Mouse (Mus musculus): ENCODE data around the gene Olfr397. TPM values are rescaled to one million over a fixed set of nuclear protein-coding genes. Genes with fewer than 3 reads are reported as not detected.

Gene Olfr397
- not detected in 2 replicates for polyA plus RNA-seq (2015; fragmentation: Nextera tagmentation; extraction: Ambion mirVana)

GRCm38 (mm10) chr11:73960517-73960916 lies at the start of gene Olfr397:
Gene Olfr397 (plus strand): TSS chr11:73960817.
- no peaks in the 10 kb centered on the region for H3K9me3 ChIP-seq (ENCODE audit: control insufficient read depth)
- H3K4me2 ChIP-seq (replicated peaks; ENCODE audit: low read depth) = no peak within 1 kb of the TSS
- WGBS = 68% methylated on average over 1 of the region's 1 CpGs
- TF ChIP-seq CTCF (IDR thresholded peaks at IDR 0.05; ENCODE audit: low read depth) = no peak
- no peak for ATAC-seq
- no peak within 1 kb of the TSS for H3K9ac ChIP-seq (ENCODE audit: low read depth, low read length)
- no peaks in the 10 kb centered on the region for H3K36me3 ChIP-seq (ENCODE audit: control insufficient read depth, insufficient read depth)
- no peak within 1 kb of the TSS for H3K4me3 ChIP-seq (ENCODE audit: low read depth, low read length)
- H3K27ac ChIP-seq (ENCODE audit: low read depth, low read length) = no peak within 1 kb of the TSS
- no peaks in the 10 kb centered on the region for H3K4me1 ChIP-seq (replicated peaks; ENCODE audit: control insufficient read depth, insufficient read depth, low read length)
- no peaks in the 10 kb centered on the region for H3K27me3 ChIP-seq (replicated peaks; ENCODE audit: control insufficient read depth, insufficient read depth, low read length)

GRCm38 (mm10) chr11:73936377-73936776 lies 24.2 kb upstream of the Olfr397 start, which contains the start of gene Olfr23:
Gene Olfr23 (plus strand): TSS chr11:73936677.
- Histone ChIP-seq H3K4me1 (replicated peaks; ENCODE audit: control insufficient read depth, insufficient read depth, low read length) (no peaks in the 10 kb centered on the region), H3K4me2 (replicated peaks; ENCODE audit: low read depth) (no peak within 1 kb of the TSS), H3K9ac (ENCODE audit: low read depth, low read length) (no peak within 1 kb of the TSS), H3K27me3 (replicated peaks; ENCODE audit: control insufficient read depth, insufficient read depth, low read length) (no peaks in the 10 kb centered on the region), H3K9me3 (ENCODE audit: control insufficient read depth) (no peaks in the 10 kb centered on the region), H3K27ac (ENCODE audit: low read depth, low read length) (no peak within 1 kb of the TSS), H3K36me3 (ENCODE audit: control insufficient read depth, insufficient read depth) (no peaks in the 10 kb centered on the region), H3K4me3 (ENCODE audit: low read depth, low read length) (no peak within 1 kb of the TSS)
- no peak for TF ChIP-seq CTCF (IDR thresholded peaks at IDR 0.05; ENCODE audit: low read depth)
- no peak for ATAC-seq

- ATAC-seq = no peak
- H3K4me3 ChIP-seq (ENCODE audit: low read depth, low read length) = no peak within 1 kb of the TSS
- no peaks in the 10 kb centered on the region for H3K9me3 ChIP-seq (ENCODE audit: control insufficient read depth)
- TF ChIP-seq CTCF (IDR thresholded peaks at IDR 0.05; ENCODE audit: low read depth) = no peak
- no peaks in the 10 kb centered on the region for H3K27me3 ChIP-seq (replicated peaks; ENCODE audit: control insufficient read depth, insufficient read depth, low read length)
- no peak within 1 kb of the TSS for H3K27ac ChIP-seq (ENCODE audit: low read depth, low read length)
- no peak within 1 kb of the TSS for H3K9ac ChIP-seq (ENCODE audit: low read depth, low read length)
- H3K4me1 ChIP-seq (replicated peaks; ENCODE audit: control insufficient read depth, insufficient read depth, low read length) = no peaks in the 10 kb centered on the region
- H3K4me2 ChIP-seq (replicated peaks; ENCODE audit: low read depth) = no peak within 1 kb of the TSS
- H3K36me3 ChIP-seq (ENCODE audit: control insufficient read depth, insufficient read depth) = no peaks in the 10 kb centered on the region
These were observed 29.7 kb downstream of the Olfr397 start, which contains the start of gene Olfr398 for GRCm38 (mm10) chr11:73990307-73990706. Gene Olfr398 (minus strand): TSS chr11:73990407.

- H3K9me3 ChIP-seq (ENCODE audit: control insufficient read depth) = no peaks in the 10 kb centered on the region
- H3K4me2 ChIP-seq (replicated peaks; ENCODE audit: low read depth) = no peak overlapping the region
- H3K36me3 ChIP-seq (ENCODE audit: control insufficient read depth, insufficient read depth) = no peaks in the 10 kb centered on the region
- no peak overlapping the region for H3K27ac ChIP-seq (ENCODE audit: low read depth, low read length)
- no peak for TF ChIP-seq CTCF (IDR thresholded peaks at IDR 0.05; ENCODE audit: low read depth)
- no peaks in the 10 kb centered on the region for H3K4me1 ChIP-seq (replicated peaks; ENCODE audit: control insufficient read depth, insufficient read depth, low read length)
- H3K4me3 ChIP-seq (ENCODE audit: low read depth, low read length) = no peak overlapping the region
- no peak overlapping the region for H3K9ac ChIP-seq (ENCODE audit: low read depth, low read length)
- ATAC-seq = no peak
- no peaks in the 10 kb centered on the region for H3K27me3 ChIP-seq (replicated peaks; ENCODE audit: control insufficient read depth, insufficient read depth, low read length)
These were observed 32.5 kb downstream of the Olfr397 start for GRCm38 (mm10) chr11:73993115-73993514.

Other genes starting within 250 kb of the Olfr397 start
- gene Olfr389, start 180.1 kb upstream of the Olfr397 start, polyA plus RNA-seq (2015; fragmentation: Nextera tagmentation; extraction: Ambion mirVana) = not detected in 2 replicates
- not detected in 2 replicates for gene Olfr390, start 177.9 kb upstream of the Olfr397 start, polyA plus RNA-seq (2015; fragmentation: Nextera tagmentation; extraction: Ambion mirVana)
- gene Olfr391-ps, start 157.8 kb upstream of the Olfr397 start, polyA plus RNA-seq (2015; fragmentation: Nextera tagmentation; extraction: Ambion mirVana) = not detected in 2 replicates
- gene Olfr392, start 143.8 kb upstream of the Olfr397 start, polyA plus RNA-seq (2015; fragmentation: Nextera tagmentation; extraction: Ambion mirVana) = not detected in 2 replicates
- gene Olfr393, start 109.4 kb upstream of the Olfr397 start, polyA plus RNA-seq (2015; fragmentation: Nextera tagmentation; extraction: Ambion mirVana) = not detected in 2 replicates
- gene Olfr394, start 70.0 kb upstream of the Olfr397 start, polyA plus RNA-seq (2015; fragmentation: Nextera tagmentation; extraction: Ambion mirVana) = not detected in 2 replicates
- gene Olfr395, start 51.5 kb upstream of the Olfr397 start, polyA plus RNA-seq (2015; fragmentation: Nextera tagmentation; extraction: Ambion mirVana) = not detected in 2 replicates
- not detected in 2 replicates for gene Olfr23, start 24.1 kb upstream of the Olfr397 start, polyA plus RNA-seq (2015; fragmentation: Nextera tagmentation; extraction: Ambion mirVana)
- gene Olfr398, start 29.6 kb downstream of the Olfr397 start, polyA plus RNA-seq (2015; fragmentation: Nextera tagmentation; extraction: Ambion mirVana) = not detected in 2 replicates
- gene Olfr139, start 95.7 kb downstream of the Olfr397 start, polyA plus RNA-seq (2015; fragmentation: Nextera tagmentation; extraction: Ambion mirVana) = not detected in 2 replicates
- gene Olfr399, start 95.8 kb downstream of the Olfr397 start, polyA plus RNA-seq (2015; fragmentation: Nextera tagmentation; extraction: Ambion mirVana) = not detected in 2 replicates
- gene Zfp616, start 109.1 kb downstream of the Olfr397 start, polyA plus RNA-seq (2015; fragmentation: Nextera tagmentation; extraction: Ambion mirVana) = not detected in 2 replicates
- not detected in 2 replicates for gene Olfr401, start 152.9 kb downstream of the Olfr397 start, polyA plus RNA-seq (2015; fragmentation: Nextera tagmentation; extraction: Ambion mirVana)
- not detected in 2 replicates for gene Olfr402, start 192.7 kb downstream of the Olfr397 start, polyA plus RNA-seq (2015; fragmentation: Nextera tagmentation; extraction: Ambion mirVana)
- not detected in 2 replicates for gene Olfr403, start 225.4 kb downstream of the Olfr397 start, polyA plus RNA-seq (2015; fragmentation: Nextera tagmentation; extraction: Ambion mirVana)